ENCODE assay signal across 10 mouse cellular contexts in genomic region chr9:84109777-84110478, GRCm38 (mm10).
DNase-seq lines count a peak whose midpoint lies in the region; ATAC-seq and TF ChIP-seq lines count a peak whose summit lies in the region.
"Had no signal": no experiment of that assay in that cellular context is flagged by ENCODE, and none has a peak within 500 bp of the region (broad histone marks: within the 10 kb centered on the region; RNA-seq: fewer than 3 reads in every experiment).

No protein-coding gene starts in this region.

- H3K27ac ChIP-seq in kidney, embryonic 16.5 days (ENCODE audit: low read length): no peak overlapping the region
- no peak overlapping the region for H3K27ac ChIP-seq in kidney, adult 2 months (ENCODE audit: insufficient read depth, low read depth, low read length)
- no peak overlapping the region for H3K27ac ChIP-seq in forebrain, embryonic 15.5 days (replicated peaks)
- no peak overlapping the region for H3K27ac ChIP-seq in neural tube, embryonic 13.5 days (replicated peaks)

- no peak for TF ChIP-seq CTCF in kidney, adult 2 months (conservative IDR thresholded peaks at IDR 0.05; ENCODE audit: insufficient read depth, insufficient read length, low read depth, low read length)

- H3K4me1 ChIP-seq in kidney, embryonic 16.5 days (ENCODE audit: insufficient read depth, low read length): peaks cover 23% of the 10 kb centered on the region
- no peaks in the 10 kb centered on the region for H3K4me1 ChIP-seq in kidney, adult 2 months (ENCODE audit: control insufficient read depth, insufficient read depth, low read length)
- H3K4me1 ChIP-seq in forebrain, embryonic 15.5 days: peaks cover 26% of the 10 kb centered on the region
- H3K4me1 ChIP-seq in neural tube, embryonic 13.5 days (replicated peaks): peaks cover 27% of the 10 kb centered on the region

- H3K36me3 ChIP-seq in kidney, embryonic 16.5 days (ENCODE audit: insufficient read depth, low read length): no peaks in the 10 kb centered on the region
- H3K36me3 ChIP-seq in kidney, adult 2 months (ENCODE audit: control insufficient read depth, insufficient read depth, low read length): no peaks in the 10 kb centered on the region
- no peaks in the 10 kb centered on the region for H3K36me3 ChIP-seq in forebrain, embryonic 15.5 days
- no peaks in the 10 kb centered on the region for H3K36me3 ChIP-seq in neural tube, embryonic 13.5 days

- no peaks in the 10 kb centered on the region for H3K9me3 ChIP-seq in kidney, embryonic 16.5 days (ENCODE audit: low read length)
- no peaks in the 10 kb centered on the region for H3K9me3 ChIP-seq in forebrain, embryonic 15.5 days
- no peaks in the 10 kb centered on the region for H3K9me3 ChIP-seq in neural tube, embryonic 13.5 days

- no peak overlapping the region for H3K4me2 ChIP-seq in kidney, embryonic 16.5 days (replicated peaks; ENCODE audit: low read depth, low read length)
- no peak overlapping the region for H3K4me2 ChIP-seq in forebrain, embryonic 15.5 days (replicated peaks)
- H3K4me2 ChIP-seq in neural tube, embryonic 13.5 days: peak overlapping the region; percentile 39

- no peak for TF ChIP-seq POLR2A in kidney, adult 2 months (IDR thresholded peaks at IDR 0.05; ENCODE audit: low read depth, low read length)

- no peak overlapping the region for H3K4me3 ChIP-seq in kidney, embryonic 16.5 days (ENCODE audit: low read length)
- no peak overlapping the region for H3K4me3 ChIP-seq in kidney, adult 2 months (ENCODE audit: insufficient read depth, low read depth, low read length)
- no peak overlapping the region for H3K4me3 ChIP-seq in forebrain, embryonic 15.5 days
- H3K4me3 ChIP-seq in neural tube, embryonic 13.5 days: no peak overlapping the region

- DNase-seq in kidney, adult 2 months: no peak
- DNase-seq in cerebellum, adult 9-11 months: peak; percentile 43
- DNase-seq in spleen, postnatal 10 days (ENCODE audit: low spot score in 2 of 2): no peak
- no peak for DNase-seq in ovary, postnatal 14 days (ENCODE audit: low spot score)
- no peak for DNase-seq in kidney, postnatal 25 days
- DNase-seq: lung, embryonic 14.5 days had no signal

- WGBS in kidney, embryonic 16.5 days: 42% methylated on average over 6 of the region's 6 CpGs
- WGBS in kidney, adult 2 months: 56% methylated on average over 6 of the region's 6 CpGs
- WGBS in forebrain, embryonic 15.5 days: 31% methylated on average over 6 of the region's 6 CpGs
- WGBS in neural tube, embryonic 13.5 days: 34% methylated on average over 6 of the region's 6 CpGs

- ATAC-seq in kidney, embryonic 16.5 days (ENCODE audit: low FRiP score, low TSS enrichment): peak; percentile 65; the same call in 1 of the 2 replicates
- peak; percentile 59; the same call in 1 of the 2 replicates for ATAC-seq in forebrain, embryonic 15.5 days (replicated peaks)
- no peak for ATAC-seq in neural tube, embryonic 13.5 days (ENCODE audit: low read depth)
- ATAC-seq: inflammation-experienced regulatory T-cells, adult 6 months had no signal

- peaks cover 3% of the 10 kb centered on the region; the same call in 1 of the 2 replicates for H3K27me3 ChIP-seq in kidney, embryonic 16.5 days (ENCODE audit: insufficient read depth, low read length)
- no peaks in the 10 kb centered on the region for H3K27me3 ChIP-seq in kidney, adult 2 months (replicated peaks; ENCODE audit: control insufficient read depth, insufficient read depth, low read length)
- H3K27me3 ChIP-seq in forebrain, embryonic 15.5 days: no peaks in the 10 kb centered on the region
- no peaks in the 10 kb centered on the region for H3K27me3 ChIP-seq in neural tube, embryonic 13.5 days

- H3K9ac ChIP-seq in kidney, embryonic 16.5 days (replicated peaks; ENCODE audit: low read length): no peak overlapping the region
- no peak overlapping the region for H3K9ac ChIP-seq in forebrain, embryonic 15.5 days (replicated peaks)
- H3K9ac ChIP-seq in neural tube, embryonic 13.5 days: 0 out of 2 replicates have a peak overlapping the region, but pooled peaks have one; percentile 34
- H3K9ac ChIP-seq: lung, embryonic 14.5 days had no signal
